Mouse (Mus musculus): Measurements from ENCODE around the gene Dgcr8. TPM values are rescaled to one million over a fixed set of nuclear protein-coding genes. Genes with fewer than 3 reads are reported as not detected.

The Dgcr8 gene
- polyA plus RNA-seq, 1 experiment from 2014 or later, result 35.2 TPM

DNA sequence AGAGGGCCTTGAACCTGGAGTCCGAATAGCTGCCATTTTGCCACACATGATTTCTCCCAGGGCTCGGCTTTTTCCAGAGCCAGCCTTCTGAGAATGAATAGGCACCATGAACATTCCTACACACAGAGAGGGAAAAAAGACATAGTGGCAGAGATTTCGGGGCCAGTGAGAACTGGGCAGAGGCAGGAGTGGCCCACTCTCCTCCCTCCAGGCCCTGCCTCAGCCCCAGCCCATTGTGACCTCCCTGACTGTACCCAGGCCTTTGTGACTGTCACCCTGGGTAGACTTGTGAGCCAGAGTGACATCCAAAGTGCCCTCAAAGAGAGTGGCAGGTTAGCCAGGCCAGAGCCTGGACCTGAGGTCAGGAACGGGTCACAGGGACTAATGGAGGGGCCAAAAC is 71.5 kb downstream of the Dgcr8 start, which contains the start of gene Ccdc188:
Ccdc188 (plus strand) TSS at position 301 of the 400 bp plus-strand sequence.
- WGBS, result 90% methylated on average over 4 of the region's 4 CpGs
- H3K9me3 ChIP-seq (ENCODE audit: control insufficient read depth, low read length), result no peaks in the 10 kb centered on the region
- H3K4me1 ChIP-seq (replicated peaks; ENCODE audit: control insufficient read depth, insufficient read depth, low read length), result peaks cover 47% of the 10 kb centered on the region
- no peak for DNase-seq (ENCODE audit: low spot score)
- H3K27ac ChIP-seq, result no peak within 1 kb of the TSS
- H3K4me3 ChIP-seq (replicated peaks; ENCODE audit: low read length), result no peak within 1 kb of the TSS
- no peak for ATAC-seq (ENCODE audit: low FRiP score)
- no peak within 1 kb of the TSS; the same call in 1 of the 2 replicates for H3K9ac ChIP-seq
- H3K4me2 ChIP-seq (replicated peaks), result no peak within 1 kb of the TSS
- peaks cover 17% of the 10 kb centered on the region for H3K36me3 ChIP-seq (replicated peaks; ENCODE audit: control insufficient read depth, insufficient read depth)
- no peaks in the 10 kb centered on the region for H3K27me3 ChIP-seq (ENCODE audit: control insufficient read depth, insufficient read depth, low read length)

DNA sequence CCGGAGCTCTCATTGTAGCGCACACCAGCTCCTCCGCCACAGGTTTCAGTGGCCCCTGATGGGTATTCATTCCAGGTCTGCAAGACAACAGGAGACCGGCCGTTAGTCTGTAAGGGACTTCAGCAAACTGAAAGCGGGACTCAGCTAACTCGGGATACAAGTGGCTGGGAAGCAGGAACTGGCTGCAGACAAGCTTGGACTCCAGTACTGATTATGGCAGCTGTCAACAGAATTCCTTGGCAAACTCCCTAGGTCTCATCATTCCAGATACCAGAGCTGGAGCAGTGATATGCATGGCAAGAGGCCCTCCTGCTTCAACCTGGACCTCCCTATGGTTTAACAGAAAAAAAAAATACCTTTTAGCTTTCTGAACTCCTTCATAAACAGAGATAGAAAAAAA is 74.2 kb downstream of the Dgcr8 start:
- peak overlapping the region; percentile 26 for H3K4me3 ChIP-seq (replicated peaks; ENCODE audit: low read length)
- DNase-seq (ENCODE audit: low spot score) (peak; percentile 29), ATAC-seq (ENCODE audit: low FRiP score) (no peak)
- peaks cover 51% of the 10 kb centered on the region for H3K4me1 ChIP-seq (replicated peaks; ENCODE audit: control insufficient read depth, insufficient read depth, low read length)
- H3K9me3 ChIP-seq (ENCODE audit: control insufficient read depth, low read length), result no peaks in the 10 kb centered on the region
- peak overlapping the region; percentile 92 for H3K27ac ChIP-seq
- H3K27me3 ChIP-seq (ENCODE audit: control insufficient read depth, insufficient read depth, low read length), result no peaks in the 10 kb centered on the region
- H3K36me3 ChIP-seq (replicated peaks; ENCODE audit: control insufficient read depth, insufficient read depth), result no peaks in the 10 kb centered on the region
- peak overlapping the region; percentile 53 for H3K4me2 ChIP-seq (replicated peaks)
- H3K9ac ChIP-seq, result peak overlapping the region; percentile 53
- 45% methylated on average over 7 of the region's 7 CpGs for WGBS

DNA sequence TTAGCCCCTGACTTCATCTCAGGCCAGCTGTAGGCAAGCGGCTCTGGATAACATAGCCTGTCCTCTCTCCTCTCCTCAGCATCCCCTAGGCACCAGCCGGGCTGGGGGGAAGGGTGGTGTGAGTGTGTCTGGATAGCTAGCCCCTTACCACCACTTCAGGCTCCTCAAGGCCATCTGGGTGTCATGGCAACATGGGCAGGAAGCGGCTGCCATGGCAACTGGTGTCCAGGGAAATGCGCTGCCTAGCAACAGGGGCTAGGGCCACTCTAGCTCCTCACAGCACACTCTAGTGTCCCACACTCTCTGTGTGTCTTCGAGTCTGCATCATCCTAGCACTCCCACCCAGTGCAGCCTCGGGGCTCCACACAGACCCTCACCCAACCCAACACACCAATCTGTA is 75.4 kb downstream of the Dgcr8 start:
- Histone ChIP-seq H3K4me1 (replicated peaks; ENCODE audit: control insufficient read depth, insufficient read depth, low read length) (peaks cover 48% of the 10 kb centered on the region), H3K9me3 (ENCODE audit: control insufficient read depth, low read length) (no peaks in the 10 kb centered on the region), H3K4me3 (replicated peaks; ENCODE audit: low read length) (peak overlapping the region; percentile 26)

DNA sequence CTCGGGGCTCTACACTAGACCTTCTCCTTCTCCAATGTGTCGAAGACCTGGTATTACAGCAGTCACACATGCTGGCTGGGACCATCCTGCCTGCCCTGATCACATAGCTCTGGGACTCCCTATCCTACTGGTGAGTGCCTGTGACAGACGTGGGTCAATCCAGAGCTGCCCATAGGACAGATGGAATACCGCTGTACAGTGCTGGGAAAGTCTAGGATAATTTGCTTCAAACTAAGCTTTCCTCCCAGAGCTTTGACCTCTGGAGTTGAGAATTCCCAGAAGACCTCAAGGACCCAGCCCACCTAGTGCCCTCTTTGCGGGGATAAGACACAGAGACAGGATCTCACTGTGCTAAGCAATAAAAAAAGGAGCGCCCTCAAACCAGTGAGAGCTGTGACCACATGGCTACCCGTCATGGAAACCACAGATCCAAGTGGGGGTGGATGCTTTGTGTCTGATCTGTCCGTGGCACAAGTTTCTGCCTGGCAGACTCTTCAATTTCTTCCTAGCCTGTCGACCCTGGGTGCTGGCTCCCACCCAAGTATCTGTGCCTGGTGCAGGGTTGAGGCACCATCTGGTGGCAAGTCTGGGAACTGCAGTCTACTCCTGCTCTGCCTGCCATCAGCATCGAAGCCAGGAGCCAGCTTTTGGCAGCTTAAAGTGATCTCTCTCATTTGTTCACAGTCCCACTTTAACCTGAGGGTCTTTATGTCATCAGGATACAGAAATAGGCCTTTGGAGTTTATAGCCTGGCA is 77.5 kb downstream of the Dgcr8 start:
- no peak overlapping the region for H3K4me3 ChIP-seq (replicated peaks; ENCODE audit: low read length)
- H3K4me2 ChIP-seq (replicated peaks), result no peak overlapping the region
- WGBS, result 44% methylated on average over 10 of the region's 10 CpGs
- 0 out of 2 replicates have a peak overlapping the region, but pooled peaks have one; percentile 29 for H3K27ac ChIP-seq
- no peak overlapping the region for H3K9ac ChIP-seq
- H3K9me3 ChIP-seq (ENCODE audit: control insufficient read depth, low read length), result no peaks in the 10 kb centered on the region
- DNase-seq (ENCODE audit: low spot score) (peak; percentile 97), ATAC-seq (ENCODE audit: low FRiP score) (peak; percentile 19; the same call in 1 of the 2 replicates)
- peaks cover 48% of the 10 kb centered on the region for H3K4me1 ChIP-seq (replicated peaks; ENCODE audit: control insufficient read depth, insufficient read depth, low read length)
- no peaks in the 10 kb centered on the region for H3K36me3 ChIP-seq (replicated peaks; ENCODE audit: control insufficient read depth, insufficient read depth)
- H3K27me3 ChIP-seq (ENCODE audit: control insufficient read depth, insufficient read depth, low read length), result no peaks in the 10 kb centered on the region

More for the DNA sequence above, 75.4 kb downstream of the Dgcr8 start:
- Histone ChIP-seq H3K27ac (peak overlapping the region; percentile 92), H3K36me3 (replicated peaks; ENCODE audit: control insufficient read depth, insufficient read depth) (no peaks in the 10 kb centered on the region), H3K27me3 (ENCODE audit: control insufficient read depth, insufficient read depth, low read length) (no peaks in the 10 kb centered on the region), H3K9ac (peak overlapping the region; percentile 53), H3K4me2 (replicated peaks) (peak overlapping the region; percentile 53)
- peak; percentile 91 for DNase-seq (ENCODE audit: low spot score)
- 7% methylated on average over 6 of the region's 6 CpGs for WGBS
- ATAC-seq (ENCODE audit: low FRiP score), result peak; percentile 89

DNA sequence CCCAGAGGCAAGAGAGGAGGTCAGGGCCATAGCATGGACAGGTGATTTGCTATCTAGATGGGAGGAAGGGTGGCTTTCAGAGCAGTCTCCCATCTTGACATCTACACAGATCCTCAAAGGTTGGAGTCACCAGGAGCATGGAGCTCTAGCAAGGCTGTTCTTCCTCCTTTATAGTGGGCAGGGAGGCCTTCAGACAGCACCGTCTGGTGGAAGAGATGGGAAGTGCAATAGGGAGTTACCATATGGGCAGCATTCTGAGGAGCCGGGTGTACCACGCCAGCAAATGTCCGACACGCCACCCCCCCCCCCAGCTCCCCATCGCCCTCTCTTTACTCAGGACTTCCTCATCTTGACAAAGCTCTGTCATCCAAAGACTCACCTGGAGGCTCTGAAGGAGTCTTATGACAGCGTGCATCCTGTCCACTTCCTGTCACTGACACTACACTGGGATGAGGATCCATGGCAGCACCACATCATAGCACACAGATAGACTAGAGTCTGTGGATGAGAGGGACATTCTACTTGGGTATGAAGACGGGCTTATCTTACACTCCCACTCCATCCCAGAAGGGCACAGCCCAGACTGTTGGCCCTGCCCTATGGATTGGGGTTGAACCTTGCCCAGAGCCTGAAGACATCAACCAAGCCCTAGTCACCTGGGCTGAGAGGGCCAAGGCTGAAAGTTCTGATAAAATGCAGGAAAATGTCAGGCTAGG is 78.2 kb downstream of the Dgcr8 start:
- ATAC-seq (ENCODE audit: low FRiP score) (no peak), DNase-seq (ENCODE audit: low spot score) (peak; percentile 73)
- H3K9me3 ChIP-seq (ENCODE audit: control insufficient read depth, low read length), result no peaks in the 10 kb centered on the region
- no peaks in the 10 kb centered on the region for H3K27me3 ChIP-seq (ENCODE audit: control insufficient read depth, insufficient read depth, low read length)
- no peak overlapping the region for H3K27ac ChIP-seq
- peaks cover 43% of the 10 kb centered on the region for H3K4me1 ChIP-seq (replicated peaks; ENCODE audit: control insufficient read depth, insufficient read depth, low read length)
- H3K4me3 ChIP-seq (replicated peaks; ENCODE audit: low read length), result no peak overlapping the region
- no peaks in the 10 kb centered on the region for H3K36me3 ChIP-seq (replicated peaks; ENCODE audit: control insufficient read depth, insufficient read depth)
- H3K9ac ChIP-seq, result no peak overlapping the region
- H3K4me2 ChIP-seq (replicated peaks), result no peak overlapping the region
- 22% methylated on average over 8 of the region's 8 CpGs for WGBS

MicroRNA genes within 50 kb of the gene (microRNA counts, 519-probe panel; counts per million panel counts)
- microRNA mmu-miR-1306 (not detected), microRNA mmu-miR-185 (4,193 counts per million, percentile 33 among the panel's probes with 10 or more counts)

Small RNA genes within 50 kb of the gene (microRNA-seq; reads per million reads assigned to microRNA genes)
- gene Gm24572 (0.81 reads per million), gene Mir1306 (163 reads per million, percentile 56 among the genes with 10 or more reads in this experiment), gene Mir185 (451 reads per million, percentile 70 among the genes with 10 or more reads in this experiment)

Other genes starting within 250 kb of the Dgcr8 start
- 128 and 156 TPM in 2 replicates for gene Dgcr6, start 236.4 kb downstream of the Dgcr8 start, polyA plus RNA-seq (2014; fragmentation: Nextera tagmentation; extraction: Ambion mirVana)
- 2.8 and 3.1 TPM in 2 replicates for gene Prodh, start 199.0 kb downstream of the Dgcr8 start, polyA plus RNA-seq (2014; fragmentation: Nextera tagmentation; extraction: Ambion mirVana)
- gene Rtn4r, start 161.6 kb downstream of the Dgcr8 start, polyA plus RNA-seq (2014; fragmentation: Nextera tagmentation; extraction: Ambion mirVana), result 22.7 and 26.2 TPM in 2 replicates
- not detected in 2 replicates for gene Ccdc188, start 71.4 kb downstream of the Dgcr8 start, polyA plus RNA-seq (2014; fragmentation: Nextera tagmentation; extraction: Ambion mirVana)
- gene Zdhhc8, start 54.1 kb downstream of the Dgcr8 start, polyA plus RNA-seq (2014; fragmentation: Nextera tagmentation; extraction: Ambion mirVana), result 14.8 and 16.4 TPM in 2 replicates
- 70.9 and 77.0 TPM in 2 replicates for gene Trmt2a, start 40.6 kb downstream of the Dgcr8 start, polyA plus RNA-seq (2014; fragmentation: Nextera tagmentation; extraction: Ambion mirVana)
- 411 and 415 TPM in 2 replicates for gene Ranbp1, start 40.5 kb downstream of the Dgcr8 start, polyA plus RNA-seq (2014; fragmentation: Nextera tagmentation; extraction: Ambion mirVana)
- 5.3 TPM in 1 of 2 replicates, not detected in the other for gene Gm49776, start 30.9 kb downstream of the Dgcr8 start, polyA plus RNA-seq (2014; fragmentation: Nextera tagmentation; extraction: Ambion mirVana)
- gene Tango2, start 58.9 kb upstream of the Dgcr8 start, polyA plus RNA-seq (2014; fragmentation: Nextera tagmentation; extraction: Ambion mirVana), result 94.5 and 97.9 TPM in 2 replicates
- 53.2 and 64.6 TPM in 2 replicates for gene Arvcf, start 58.9 kb upstream of the Dgcr8 start, polyA plus RNA-seq (2014; fragmentation: Nextera tagmentation; extraction: Ambion mirVana)
- gene Txnrd2, start 137.1 kb upstream of the Dgcr8 start, polyA plus RNA-seq (2014; fragmentation: Nextera tagmentation; extraction: Ambion mirVana), result 26.0 and 28.2 TPM in 2 replicates
- 91.6 and 99.4 TPM in 2 replicates for gene Comt, start 137.6 kb upstream of the Dgcr8 start, polyA plus RNA-seq (2014; fragmentation: Nextera tagmentation; extraction: Ambion mirVana)
- 13.2 and 14.6 TPM in 2 replicates for gene Gnb1l, start 209.5 kb upstream of the Dgcr8 start, polyA plus RNA-seq (2014; fragmentation: Nextera tagmentation; extraction: Ambion mirVana)
- 2.5 and 3.1 TPM in 2 replicates for gene Rtl10, start 209.7 kb upstream of the Dgcr8 start, polyA plus RNA-seq (2014; fragmentation: Nextera tagmentation; extraction: Ambion mirVana)

Data from hindbrain, embryonic 14.5 days (tissue).